Mouse (Mus musculus) embryo, embryonic 9.5 days (tissue): Measurements from ENCODE around the gene Dynlrb1.

Experiments used
- DNase-seq: peaks from one replicate; pipeline ENCODE4 v3.0.0-alpha.2; 2017; ENCODE audit errors: extremely low spot score

Gene Dynlrb1

GRCm38 (mm10) chr2:155236362-155236992, at the start of gene Dynlrb1:
Gene Dynlrb1 (plus strand): TSS chr2:155236533.
- peak; percentile 99 for DNase-seq

DNA sequence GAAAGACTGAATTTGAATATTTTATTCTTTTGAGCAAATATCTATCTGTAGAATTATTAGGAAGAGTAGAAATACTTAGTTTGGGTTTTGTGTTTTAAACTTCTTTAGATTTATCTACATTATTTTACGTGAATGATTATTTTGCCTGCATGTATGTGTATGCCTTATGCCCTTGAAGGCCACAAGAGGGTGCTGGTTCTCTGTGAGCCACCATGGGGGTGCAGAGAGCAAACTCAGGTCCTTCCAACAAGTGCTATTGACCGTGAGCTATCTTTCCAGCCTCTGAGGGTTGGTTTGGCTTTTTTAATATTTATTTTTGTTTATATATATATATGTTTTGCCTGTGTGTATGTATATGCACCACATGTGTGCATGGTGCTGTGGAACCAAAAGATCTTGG, 28.9 kb upstream of the Dynlrb1 start:
- DNase-seq = peak; percentile 9

GRCm38 (mm10) chr2:155223145-155223544, 13.2 kb upstream of the Dynlrb1 start:
- no peak for DNase-seq

GRCm38 (mm10) chr2:155224721-155225120, 11.6 kb upstream of the Dynlrb1 start:
- no peak for DNase-seq

DNA sequence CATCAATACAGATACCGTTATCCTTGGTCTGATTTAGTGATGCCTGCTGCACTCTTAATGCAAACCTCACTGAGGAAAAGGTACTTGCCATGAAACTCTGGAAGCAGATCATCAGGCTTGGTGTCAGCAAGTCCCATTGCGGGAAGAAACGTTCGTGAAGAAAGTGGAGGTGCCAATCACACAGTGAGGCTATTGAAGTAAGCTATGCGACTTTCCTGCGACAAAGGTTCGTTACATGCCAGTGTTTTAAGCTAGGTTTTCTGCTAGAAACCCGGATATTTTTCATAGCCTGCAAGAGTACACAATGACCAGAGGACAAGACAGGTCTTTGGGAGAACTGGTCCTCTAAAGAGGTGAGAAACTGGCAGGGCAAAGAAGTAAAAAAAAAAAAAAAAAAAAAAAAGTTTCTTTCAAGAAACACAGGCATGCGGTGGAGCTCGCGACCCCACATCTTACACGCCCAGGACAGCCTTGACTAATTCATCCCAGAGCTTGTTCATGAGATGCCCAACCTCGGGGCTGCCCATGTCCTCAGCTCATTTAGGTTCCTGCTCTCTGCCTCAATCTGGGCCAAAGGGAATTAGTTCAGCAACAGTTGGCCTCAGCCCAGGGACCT, 479 bp upstream of the Dynlrb1 start:
- DNase-seq = peak; percentile 37

- peak; percentile 2 for DNase-seq
Measured at GRCm38 (mm10) chr2:155237276-155237675, 943 bp downstream of the Dynlrb1 start.

GRCm38 (mm10) chr2:155240915-155241314, 4.6 kb downstream of the Dynlrb1 start:
- DNase-seq = no peak

DNA sequence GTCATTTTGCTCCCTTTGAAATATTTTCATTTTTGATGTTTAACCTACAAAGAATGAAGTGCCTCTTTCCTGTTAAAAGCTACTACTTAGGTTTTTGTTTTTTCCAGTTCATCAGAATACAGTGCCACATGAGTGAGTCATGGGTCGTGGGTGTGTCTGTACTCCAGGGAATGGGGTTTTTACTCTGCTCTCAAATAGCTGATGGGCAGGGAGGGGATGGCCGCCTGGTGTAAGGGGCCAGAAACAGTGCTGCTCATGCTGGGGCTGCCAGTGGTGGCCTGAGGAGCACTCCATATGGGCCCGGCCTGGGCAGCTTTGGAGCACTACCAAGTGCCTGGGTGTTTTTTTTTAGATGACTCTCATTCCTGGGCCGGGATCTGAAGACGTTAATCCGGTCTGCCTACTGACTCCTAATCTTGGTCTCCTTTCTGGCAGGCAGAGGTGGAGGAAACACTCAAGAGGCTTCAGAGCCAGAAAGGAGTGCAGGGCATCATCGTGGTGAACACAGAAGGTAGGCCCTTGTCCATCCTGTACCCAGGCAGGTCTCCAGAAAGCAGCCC, 6.0 kb downstream of the Dynlrb1 start:
- no peak for DNase-seq

DNA sequence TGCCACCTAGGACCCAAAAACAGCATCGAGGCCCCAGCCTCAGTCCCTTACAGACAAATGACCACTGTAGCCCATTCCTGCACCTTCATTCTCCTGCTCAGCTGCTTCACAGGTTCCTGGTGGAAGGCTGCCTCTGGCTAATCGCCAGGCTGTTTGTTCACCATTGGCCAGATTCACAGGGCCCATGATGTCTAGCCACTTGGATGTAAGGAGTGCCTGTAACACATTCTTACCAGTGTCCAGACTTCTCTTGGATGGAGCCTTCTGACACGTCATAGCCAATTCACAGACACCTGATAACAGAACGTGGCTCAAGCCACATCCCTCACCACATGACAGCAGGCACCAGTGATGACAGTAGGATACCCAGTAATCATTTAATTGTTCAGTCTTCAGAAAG, 9.9 kb downstream of the Dynlrb1 start:
- no peak for DNase-seq

DNA sequence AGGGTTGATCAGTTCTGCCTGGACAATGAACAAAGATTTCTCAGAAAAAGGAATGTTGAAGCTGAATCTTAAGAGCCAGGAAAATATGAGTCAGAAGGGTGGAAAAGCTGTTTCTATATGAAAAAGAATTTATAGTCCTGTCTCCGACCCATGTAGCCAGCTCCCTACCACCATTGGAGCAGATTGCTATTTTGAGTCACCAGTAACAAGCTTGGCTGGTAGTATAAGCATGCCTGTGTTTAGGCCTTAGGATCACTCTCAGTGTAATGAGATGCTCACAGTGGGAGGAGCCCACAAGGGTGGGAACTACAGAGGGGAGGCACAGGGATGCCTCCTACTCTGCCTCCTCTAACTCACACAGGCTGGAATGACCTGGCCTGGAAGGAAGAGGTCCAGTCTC, 11.9 kb downstream of the Dynlrb1 start:
- DNase-seq = no peak

DNA sequence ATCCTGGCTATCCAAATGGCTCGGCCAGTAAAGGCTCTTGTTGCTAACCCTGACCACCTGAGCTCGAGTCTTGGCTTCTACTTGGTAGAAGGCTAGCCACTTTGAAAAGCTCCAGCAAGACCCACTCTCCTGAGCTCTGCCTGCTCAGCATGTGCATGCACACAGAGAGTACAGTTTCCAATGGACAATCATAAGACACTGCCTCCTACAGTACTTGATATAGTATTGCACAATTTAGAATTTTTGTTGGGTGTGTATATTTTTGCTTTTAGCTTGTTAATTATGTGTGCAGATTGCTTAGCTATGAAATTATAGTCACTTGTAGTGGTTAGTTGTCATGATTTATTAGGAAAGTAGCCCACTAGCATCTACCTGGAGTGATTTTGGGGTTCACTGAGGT, 12.4 kb downstream of the Dynlrb1 start:
- no peak for DNase-seq

- DNase-seq = no peak
Measured at GRCm38 (mm10) chr2:155249588-155249987, 13.3 kb downstream of the Dynlrb1 start.

GRCm38 (mm10) chr2:155265526-155265925, 29.2 kb downstream of the Dynlrb1 start:
- DNase-seq = no peak

DNA sequence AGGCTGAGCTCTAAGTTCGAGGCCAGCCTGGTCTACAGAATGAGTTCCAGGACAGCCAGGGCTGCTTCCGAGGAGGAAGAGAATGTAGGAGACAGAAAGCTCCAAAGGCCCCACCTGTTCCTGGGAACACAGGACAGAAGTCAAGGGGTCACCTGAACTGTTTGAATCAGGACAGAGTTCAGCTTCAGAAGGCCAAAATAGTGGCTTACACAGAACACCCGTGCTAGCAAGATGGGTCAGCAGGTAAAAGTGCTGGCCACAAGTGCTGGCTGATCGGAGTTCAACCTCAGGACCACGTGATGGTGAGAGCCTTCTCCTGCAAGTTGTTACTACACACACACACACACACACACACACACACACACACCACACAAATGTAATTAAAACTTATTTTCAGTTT, 30.6 kb downstream of the Dynlrb1 start:
- no peak for DNase-seq

DNA sequence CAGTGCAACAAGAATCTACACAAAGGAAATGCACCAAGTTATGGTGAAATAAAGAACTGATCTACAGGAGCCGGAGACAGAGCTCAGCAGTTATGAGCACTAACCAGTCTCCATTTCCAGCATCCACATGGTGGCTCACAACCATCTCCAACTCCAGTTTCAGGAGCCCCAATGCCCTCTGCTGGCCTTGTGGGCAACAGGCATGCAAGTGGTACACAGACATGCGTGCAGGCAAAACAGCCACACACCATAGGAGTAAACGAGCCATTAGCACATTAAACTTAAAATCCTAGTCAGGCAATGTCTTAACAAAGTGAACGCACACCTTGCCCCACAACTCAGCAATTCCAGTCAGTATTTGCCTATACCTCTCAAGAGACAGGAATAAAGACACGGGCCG, 35.6 kb downstream of the Dynlrb1 start:
- no peak for DNase-seq

GRCm38 (mm10) chr2:155272396-155273170, 36.2 kb downstream of the Dynlrb1 start:
- DNase-seq = no peak

GRCm38 (mm10) chr2:155273603-155274002, 37.3 kb downstream of the Dynlrb1 start:
- no peak for DNase-seq

- DNase-seq = peak; percentile 92
Measured at GRCm38 (mm10) chr2:155276195-155276594, 39.9 kb downstream of the Dynlrb1 start, which contains the start of gene Map1lc3a. Gene Map1lc3a (plus strand): TSS chr2:155276297.

DNA sequence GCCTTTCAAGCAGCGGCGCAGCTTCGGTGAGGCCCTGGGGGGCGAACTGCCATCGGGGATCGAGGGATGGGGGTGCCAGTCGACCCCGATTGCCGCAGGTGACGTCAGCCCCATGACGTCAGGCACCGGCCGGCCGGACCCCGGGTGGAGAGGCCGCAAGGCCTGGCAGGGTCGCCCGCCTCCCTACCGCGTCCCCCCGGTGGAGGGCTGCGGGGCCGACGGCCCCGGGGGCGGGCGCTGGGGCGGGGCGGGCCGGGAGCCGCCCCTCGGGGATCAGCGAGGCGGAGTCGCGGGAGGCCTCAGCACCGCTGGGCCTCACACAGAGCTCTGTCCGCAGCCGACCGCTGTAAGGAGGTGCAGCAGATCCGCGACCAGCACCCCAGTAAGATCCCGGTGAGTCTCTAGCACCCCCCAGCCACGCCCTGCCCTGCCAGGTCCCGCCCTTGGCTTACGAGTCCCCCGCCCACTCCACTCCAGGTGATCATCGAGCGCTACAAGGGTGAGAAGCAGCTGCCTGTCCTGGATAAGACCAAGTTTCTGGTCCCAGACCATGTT, 40.4 kb downstream of the Dynlrb1 start:
- peak; percentile 78 for DNase-seq

DNA sequence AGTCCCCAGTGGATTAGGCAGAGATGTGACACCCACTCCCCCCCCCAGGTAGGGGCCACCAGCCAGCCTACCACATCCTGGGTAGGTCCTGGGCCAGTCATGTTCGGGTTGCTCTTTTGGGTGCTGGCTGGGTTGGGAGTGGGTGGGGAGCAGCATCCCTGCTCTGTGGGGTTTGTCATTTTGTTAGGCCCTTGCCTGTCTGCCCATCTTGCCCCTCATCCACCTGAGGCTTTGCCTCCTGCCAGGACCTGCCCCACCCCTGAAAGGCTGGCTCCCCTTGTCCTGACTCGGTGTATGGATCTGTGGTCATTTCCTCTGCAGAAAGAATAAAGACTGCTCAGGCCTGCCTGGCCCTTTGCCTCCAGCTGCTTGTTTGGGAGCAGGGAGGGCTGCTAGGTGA, 41.4 kb downstream of the Dynlrb1 start:
- no peak for DNase-seq

- no peak for DNase-seq
Measured at GRCm38 (mm10) chr2:155278361-155278760, 42.0 kb downstream of the Dynlrb1 start.

DNA sequence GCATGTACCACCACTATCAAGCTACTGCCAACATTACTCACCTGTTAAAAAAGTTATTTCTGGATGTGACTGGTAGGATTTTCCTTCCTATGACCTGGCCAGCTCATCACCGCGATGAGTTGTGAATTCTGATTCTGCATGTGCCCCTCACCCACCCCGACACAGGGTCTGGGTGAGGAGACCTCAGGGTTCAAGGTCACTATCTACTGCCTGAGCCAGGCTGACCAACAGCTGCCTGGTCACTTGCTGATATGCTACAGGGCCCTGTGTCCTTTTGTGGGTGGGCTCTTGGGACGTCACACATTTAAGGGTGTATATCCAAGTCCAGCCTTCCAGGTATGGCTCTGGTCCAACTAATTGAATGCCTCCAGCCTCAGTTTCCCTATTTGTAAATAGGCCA, 42.8 kb downstream of the Dynlrb1 start:
- DNase-seq = no peak
